Mouse (Mus musculus) kidney, adult 2 months (tissue): ENCODE data around the gene Srpx2. TPM values are rescaled to one million over a fixed set of nuclear protein-coding genes. Genes with fewer than 3 reads are reported as not detected.
A peak's percentile ranks its signal among the peaks of the same experiment; 100 is the strongest.

Source experiments
- DNase-seq: peaks from one replicate; pipeline ENCODE4 v3.0.0; 2021
- H3K27ac ChIP-seq: fragments of 200-500 bp; 2 replicates; pipeline ENCODE4 v1.5.1; 2012; ENCODE audit warnings: low read depth, low read length, control low read depth, inconsistent platforms; ENCODE audit not compliant: insufficient read depth
- H3K27me3 ChIP-seq: fragments of 200-500 bp; replicated peaks from 2 replicates; pipeline ENCODE4 v1.6.1; 2012; ENCODE audit warnings: mild to moderate bottlenecking, moderate library complexity, low read length, inconsistent platforms; ENCODE audit not compliant: control insufficient read depth, insufficient read depth
- H3K36me3 ChIP-seq: fragments of 200-500 bp; 2 replicates; pipeline ENCODE4 v1.6.1; 2012; ENCODE audit warnings: mild to moderate bottlenecking, moderate library complexity, low read length, inconsistent platforms; ENCODE audit not compliant: control insufficient read depth, insufficient read depth
- H3K4me1 ChIP-seq: fragments of 200-500 bp; 2 replicates; pipeline ENCODE4 v1.6.1; 2011; ENCODE audit warnings: low read length; ENCODE audit not compliant: control insufficient read depth, insufficient read depth
- H3K4me3 ChIP-seq: fragments of 200-500 bp; 2 replicates; pipeline ENCODE4 v1.5.1; 2011; ENCODE audit warnings: mild to moderate bottlenecking, low read depth, low read length, control low read depth; ENCODE audit not compliant: insufficient read depth
- CTCF ChIP-seq: fragments of 200-500 bp; conservative IDR thresholded peaks from 2 replicates; pipeline ENCODE4 v1.5.1; 2011; ENCODE audit warnings: low read depth, mild to moderate bottlenecking, control low read depth, low read length, moderate library complexity, mixed read lengths; ENCODE audit not compliant: insufficient read depth, insufficient read length
- POLR2A ChIP-seq: fragments of 200-500 bp; IDR thresholded peaks from one replicate; pipeline ENCODE4 v1.6.1; 2011; ENCODE audit warnings: low read depth, low read length, control low read depth
- WGBS: fragments of 180-500 bp; shearing (Covaris S2); methylation state at CpG from one replicate; pipeline ENCODE4 v1.1.7; 2018; 5-methylcytosine and 5-hydroxymethylcytosine counted together
- polyA plus RNA-seq: library from polyadenylated mRNA; depleted of rRNA; stranded (reverse); fragments of >200 nt; gene quantifications from 2 replicates; pipeline ENCODE4 v1.2.3, GENCODE M21; 2012; rRNA removed

Srpx2 gene
- 9.0 and 10.5 TPM in 2 replicates for polyA plus RNA-seq

- 9% methylated on average over 3 of the region's 3 CpGs for WGBS
- no peak for DNase-seq
Observed at GRCm38 (mm10) chrX:133908261-133908660, at the start of gene Srpx2. TSS of gene Srpx2 (plus strand) at chrX:133908426.

DNA sequence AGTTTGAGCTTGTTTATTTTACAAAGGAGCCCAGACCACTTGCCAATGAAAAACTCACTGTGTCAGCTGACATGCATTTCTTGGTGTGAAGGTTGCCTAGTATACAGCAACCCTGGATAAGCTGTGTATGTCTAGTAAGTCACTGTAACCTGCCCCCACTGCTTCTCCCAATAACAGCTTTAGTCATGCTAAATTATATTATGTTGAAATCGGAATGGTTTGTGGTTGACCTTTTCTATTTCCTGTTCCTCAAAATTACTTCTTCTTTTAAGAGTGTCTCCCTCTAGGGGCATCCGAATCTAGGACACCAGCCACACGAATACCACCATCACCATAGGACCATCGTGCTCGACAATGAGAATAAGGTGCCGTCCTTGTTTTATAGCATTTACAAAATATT is 38.5 kb upstream of the Srpx2 start:
- no peak for DNase-seq
- Histone ChIP-seq H3K4me3 (no peak overlapping the region), H3K36me3 (no peaks in the 10 kb centered on the region), H3K4me1 (no peaks in the 10 kb centered on the region), H3K27me3 (no peaks in the 10 kb centered on the region), H3K27ac (no peak overlapping the region)
- 82% methylated on average over 6 of the region's 6 CpGs for WGBS
- TF ChIP-seq POLR2A, result no peak
- TF ChIP-seq CTCF, result no peak

More at GRCm38 (mm10) chrX:133908261-133908660, at the start of gene Srpx2:
- no peak for TF ChIP-seq POLR2A
- no peak for TF ChIP-seq CTCF
- no peaks in the 10 kb centered on the region for H3K36me3 ChIP-seq
- H3K4me3 ChIP-seq, result peak within 1 kb of the TSS; percentile 25; the same call in 1 of the 2 replicates
- no peak within 1 kb of the TSS for H3K27ac ChIP-seq
- H3K4me1 ChIP-seq, result no peaks in the 10 kb centered on the region
- H3K27me3 ChIP-seq, result no peaks in the 10 kb centered on the region

- no peaks in the 10 kb centered on the region for H3K27me3 ChIP-seq
- no peak for TF ChIP-seq CTCF
- TF ChIP-seq POLR2A, result no peak
- no peaks in the 10 kb centered on the region for H3K4me1 ChIP-seq
- 98% methylated on average over 3 of the region's 3 CpGs for WGBS
- H3K36me3 ChIP-seq, result no peaks in the 10 kb centered on the region
- DNase-seq, result no peak
- no peak overlapping the region for H3K27ac ChIP-seq
- H3K4me3 ChIP-seq, result no peak overlapping the region
Observed at GRCm38 (mm10) chrX:133887308-133887707, 20.9 kb upstream of the Srpx2 start.

DNA sequence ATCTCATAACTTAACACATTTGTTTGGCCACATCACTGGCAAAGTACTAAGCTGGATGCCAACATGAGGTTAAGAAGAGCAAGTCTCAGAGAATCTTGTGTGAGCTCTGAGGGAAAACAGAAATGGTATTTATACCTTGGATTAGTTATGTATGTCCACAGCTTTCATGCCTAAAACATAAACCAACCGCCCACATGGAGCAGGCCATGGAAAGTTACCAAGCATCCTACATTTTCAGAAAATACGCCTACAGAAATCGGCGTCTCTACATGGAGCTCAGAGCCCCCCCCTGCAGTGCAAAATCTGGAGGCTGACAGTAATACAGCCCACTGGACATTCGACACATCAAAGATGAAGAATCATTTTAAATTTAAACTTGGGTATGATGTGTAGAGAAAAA is 20.1 kb upstream of the Srpx2 start:
- no peak overlapping the region for H3K27ac ChIP-seq
- H3K4me1 ChIP-seq, result no peaks in the 10 kb centered on the region
- H3K36me3 ChIP-seq, result no peaks in the 10 kb centered on the region
- 91% methylated on average over 5 of the region's 5 CpGs for WGBS
- H3K4me3 ChIP-seq, result no peak overlapping the region
- no peak for TF ChIP-seq POLR2A
- TF ChIP-seq CTCF, result no peak
- DNase-seq, result no peak
- H3K27me3 ChIP-seq, result no peaks in the 10 kb centered on the region

- H3K27ac ChIP-seq, result no peak within 1 kb of the TSS
- under 1% methylated on average over 33 of the region's 33 CpGs for WGBS
- no peaks in the 10 kb centered on the region for H3K4me1 ChIP-seq
- TF ChIP-seq POLR2A (no peak), CTCF (0 out of 2 replicates have a peak, but pooled peaks have one; percentile 25)
- H3K36me3 ChIP-seq, result no peaks in the 10 kb centered on the region
- H3K4me3 ChIP-seq, result peak within 1 kb of the TSS; percentile 66
- DNase-seq, result peak; percentile 83
- H3K27me3 ChIP-seq, result no peaks in the 10 kb centered on the region
Observed at GRCm38 (mm10) chrX:133898014-133898542, 10.1 kb upstream of the Srpx2 start, which contains the start of gene Tspan6. TSS of gene Tspan6 (minus strand) at chrX:133898429.

DNA sequence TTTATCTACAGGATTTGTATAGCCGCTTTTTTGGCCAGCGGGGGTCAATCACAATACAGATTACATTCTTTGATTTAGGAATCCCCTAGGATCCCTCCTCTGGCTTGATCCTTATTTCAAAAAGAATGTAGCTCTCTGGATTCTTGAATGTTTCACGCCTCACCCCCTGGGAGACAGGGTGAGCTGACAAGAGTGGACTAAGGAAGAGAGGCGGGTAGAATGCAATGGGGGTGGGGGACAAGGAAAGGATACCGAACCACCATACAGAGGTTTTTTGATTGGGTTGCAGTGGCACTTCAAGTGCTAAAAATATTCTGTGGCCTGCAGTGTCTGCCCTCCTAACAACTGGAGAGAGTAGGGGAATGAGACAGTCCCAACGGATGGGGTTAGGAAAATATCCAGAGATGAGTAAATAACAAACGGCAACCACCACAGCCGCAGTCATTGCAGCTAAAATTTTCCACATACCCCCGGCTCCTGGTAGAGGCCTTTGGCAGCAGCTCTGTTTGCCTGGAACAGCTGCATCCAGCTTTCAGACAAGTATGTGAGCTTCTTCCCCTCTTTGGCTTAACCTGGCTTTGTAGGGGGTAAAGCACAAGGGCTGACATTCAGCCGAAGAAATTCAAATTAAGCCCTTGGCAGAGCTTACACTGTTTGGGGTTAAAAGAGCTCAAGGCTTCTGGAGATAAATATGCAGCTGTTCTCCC is 3.3 kb downstream of the Srpx2 start:
- H3K4me1 ChIP-seq, result no peaks in the 10 kb centered on the region
- no peak overlapping the region for H3K4me3 ChIP-seq
- H3K36me3 ChIP-seq, result no peaks in the 10 kb centered on the region
- WGBS, result 52% methylated on average over 10 of the region's 10 CpGs
- H3K27ac ChIP-seq, result peak overlapping the region; percentile 74
- DNase-seq, result peak; percentile 53
- no peaks in the 10 kb centered on the region for H3K27me3 ChIP-seq
- TF ChIP-seq POLR2A (no peak), CTCF (no peak)

DNA sequence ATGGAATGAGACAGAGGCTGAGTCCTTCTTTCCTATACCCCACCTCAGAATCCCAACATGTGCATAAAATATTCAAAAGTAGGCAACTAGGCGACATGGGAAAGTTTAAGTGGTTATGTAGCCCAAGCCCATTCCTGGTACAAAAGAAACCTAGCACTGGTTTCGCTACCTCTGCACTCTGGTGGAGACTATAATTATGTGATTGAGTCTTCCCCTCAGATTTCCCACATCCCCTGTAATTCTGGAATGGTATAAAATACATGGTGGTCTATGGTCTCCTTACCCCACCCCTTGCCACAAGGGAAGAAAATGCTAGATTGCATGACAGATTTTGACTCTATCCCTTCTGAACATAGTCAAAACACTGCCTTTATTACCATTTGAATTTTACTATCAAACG is 4.8 kb downstream of the Srpx2 start:
- no peaks in the 10 kb centered on the region for H3K27me3 ChIP-seq
- no peak for DNase-seq
- no peak overlapping the region for H3K27ac ChIP-seq
- H3K4me3 ChIP-seq, result no peak overlapping the region
- no peaks in the 10 kb centered on the region for H3K36me3 ChIP-seq
- WGBS, result 90% methylated on average over 3 of the region's 3 CpGs
- H3K4me1 ChIP-seq, result no peaks in the 10 kb centered on the region
- TF ChIP-seq POLR2A, result no peak
- TF ChIP-seq CTCF, result no peak
